Mouse (Mus musculus): ENCODE results near the gene Gm853.

DNA sequence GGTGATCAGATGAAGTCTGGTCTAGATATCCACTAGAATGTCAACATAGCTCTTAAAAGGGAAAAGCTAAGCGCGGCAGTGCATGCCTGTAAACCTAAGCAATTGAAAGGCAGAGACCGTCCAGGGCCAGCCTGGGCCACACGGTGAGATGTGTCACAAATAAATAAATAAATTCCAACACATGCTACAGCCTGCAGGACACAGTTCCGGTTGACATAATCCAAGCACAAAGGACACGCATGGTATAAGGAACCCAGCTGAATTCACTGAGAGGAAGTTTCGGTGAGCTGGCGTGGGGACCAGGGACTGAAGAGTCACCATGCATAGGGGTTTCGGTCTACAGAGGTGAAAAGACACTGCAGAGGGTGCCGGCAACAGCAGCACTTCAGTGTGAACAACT, 46.5 kb upstream of the Gm853 start:
- TF ChIP-seq CTCF (conservative IDR thresholded peaks at IDR 0.05; ENCODE audit: low read length) = no peak
- TF ChIP-seq NANOG (IDR thresholded peaks at IDR 0.05; ENCODE audit: borderline replicate concordance, low read length) = no peak
- TF ChIP-seq POU5F1 (IDR thresholded peaks at IDR 0.05; ENCODE audit: borderline replicate concordance, low read length) = no peak

Data from E14TG2a.4 (cell line).